Mouse (Mus musculus) embryo, embryonic 10.5 days (tissue): Measurements from ENCODE around the gene Glrb.

Experiments used
- DNase-seq: peaks from one replicate; pipeline ENCODE4 v3.0.0-alpha.2; 2015; ENCODE audit warnings: low spot score

The Glrb gene

DNA sequence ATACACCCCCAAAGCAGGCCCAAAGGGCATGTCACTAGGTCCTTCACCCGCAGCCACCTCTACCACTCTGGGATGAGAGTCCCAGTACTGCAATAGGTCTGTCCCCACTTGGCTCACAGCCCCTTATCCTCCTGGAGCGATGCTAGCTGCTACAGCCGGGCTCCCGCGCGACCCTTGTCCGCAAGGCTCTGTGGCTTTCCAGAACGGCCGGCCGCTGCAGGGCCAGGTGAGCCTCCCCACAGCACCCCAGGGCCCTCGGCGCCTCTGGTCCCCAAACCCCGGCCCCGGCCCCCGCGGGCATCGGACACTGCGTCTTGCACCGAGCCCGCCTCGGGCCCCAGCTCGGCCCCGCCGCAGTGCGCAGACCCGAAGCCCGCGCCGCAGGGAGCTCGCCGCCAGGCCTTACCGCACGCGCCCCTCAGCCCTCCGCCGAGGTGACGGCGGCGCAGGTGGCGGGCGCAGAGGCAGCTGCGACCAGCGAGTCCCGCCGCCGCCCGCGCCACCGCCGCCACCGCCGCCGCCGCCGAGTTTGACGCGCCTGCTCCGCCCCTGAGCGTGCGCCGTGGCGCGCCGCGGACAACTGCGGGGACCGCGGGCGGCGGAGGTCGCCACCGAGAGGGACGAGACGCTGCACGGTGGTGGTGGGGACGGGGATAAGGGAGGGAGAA, at the start of gene Glrb:
Glrb (minus strand) TSS at position 550 of the 668 bp plus-strand sequence.
- DNase-seq = peak; percentile 55

DNA sequence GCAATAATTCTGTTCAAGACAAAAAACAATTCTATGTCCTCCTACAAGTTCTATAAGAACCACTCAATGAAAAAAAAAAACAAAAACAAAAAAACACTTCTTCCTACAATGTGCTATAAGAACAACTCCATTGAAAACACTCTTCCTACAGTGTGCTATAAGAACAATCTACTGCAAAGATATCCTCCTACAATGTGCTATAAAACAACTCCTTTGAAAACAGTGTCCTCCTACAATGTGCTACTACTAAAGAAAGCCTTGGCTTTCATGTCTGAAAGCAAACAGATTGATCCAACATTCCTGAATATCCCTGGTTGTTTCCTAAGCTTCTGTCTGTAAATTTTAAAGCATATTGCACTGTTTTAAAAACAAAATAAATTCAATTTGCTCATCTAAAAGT, 46.5 kb upstream of the Glrb start:
- no peak for DNase-seq

DNA sequence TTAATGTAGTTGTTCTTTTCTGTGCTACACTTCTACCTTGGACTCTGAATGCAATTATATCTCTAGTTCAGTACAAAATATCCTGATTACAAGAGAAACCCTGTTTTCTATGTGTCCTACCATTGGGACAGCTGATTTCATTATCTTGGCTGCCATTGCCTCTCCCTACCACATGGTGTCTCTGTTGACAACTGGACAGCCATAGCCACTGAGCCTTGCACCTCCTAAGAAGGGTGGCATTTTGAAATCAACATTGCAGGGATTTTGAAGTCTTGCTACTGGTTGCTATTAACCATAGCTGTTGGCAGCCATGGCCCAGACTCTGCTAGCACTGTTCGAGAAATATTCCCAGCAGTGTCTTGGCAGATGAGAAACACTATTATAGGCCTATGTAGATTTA, 45.1 kb upstream of the Glrb start:
- peak; percentile 80 for DNase-seq

DNA sequence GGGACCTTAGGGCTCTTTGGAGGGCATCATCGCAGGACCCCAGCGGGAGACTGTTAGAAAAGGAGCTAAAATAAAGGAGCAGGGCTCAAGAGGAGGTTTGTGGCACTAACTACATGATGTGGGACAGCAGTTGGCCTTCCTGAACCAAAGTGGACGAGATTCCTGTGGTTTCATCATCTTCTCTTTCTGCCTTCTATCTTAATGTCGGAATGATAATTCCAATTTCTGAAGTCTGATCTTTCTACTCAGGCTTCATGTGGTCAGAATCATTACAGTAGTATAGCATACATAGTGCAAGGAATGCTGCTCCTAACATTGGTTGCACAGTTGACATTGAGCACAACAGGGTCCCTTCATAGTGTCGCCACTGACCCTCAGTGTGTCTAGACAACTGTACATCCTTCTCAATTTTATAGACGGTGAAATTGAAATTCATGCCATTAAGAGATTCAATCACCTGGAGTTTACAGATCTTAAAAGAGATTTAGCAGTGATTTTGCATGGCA, 372 bp upstream of the Glrb start:
- DNase-seq = no peak

DNA sequence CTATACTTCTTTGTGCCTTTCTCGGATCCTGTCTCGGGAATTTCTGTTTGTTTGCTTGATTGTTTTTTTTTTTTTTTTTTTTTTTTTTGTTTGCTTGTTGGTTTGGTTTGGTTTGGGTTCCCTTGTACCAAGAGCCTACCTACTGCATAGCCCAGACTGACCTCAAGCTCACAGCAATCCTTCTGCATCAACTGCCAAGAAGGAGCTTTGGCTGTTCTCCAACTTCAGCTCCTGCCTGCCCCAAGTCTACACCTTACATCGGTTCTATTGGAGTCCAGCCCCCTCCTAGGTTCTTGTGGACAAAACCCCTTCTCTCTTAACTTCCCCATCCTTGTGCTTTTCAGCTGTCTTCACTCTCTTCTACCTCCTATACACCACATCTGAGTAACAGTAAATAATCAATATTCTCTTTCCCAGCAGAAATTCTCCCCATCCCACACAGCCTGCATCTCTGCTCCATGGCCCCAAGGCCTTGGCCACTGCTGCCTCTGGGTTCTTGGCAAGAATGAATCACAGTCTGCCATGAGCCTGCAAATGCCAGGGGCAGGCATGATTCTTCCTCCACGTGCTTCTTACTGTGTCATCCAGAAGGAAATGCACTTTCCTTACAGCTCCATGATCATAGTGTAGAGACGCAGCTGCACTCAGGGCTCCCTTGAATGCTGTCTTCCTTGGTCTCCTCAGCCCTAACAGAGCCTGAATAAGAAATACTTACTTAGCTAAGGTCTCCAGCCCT, 18.5 kb downstream of the Glrb start:
- DNase-seq = no peak

DNA sequence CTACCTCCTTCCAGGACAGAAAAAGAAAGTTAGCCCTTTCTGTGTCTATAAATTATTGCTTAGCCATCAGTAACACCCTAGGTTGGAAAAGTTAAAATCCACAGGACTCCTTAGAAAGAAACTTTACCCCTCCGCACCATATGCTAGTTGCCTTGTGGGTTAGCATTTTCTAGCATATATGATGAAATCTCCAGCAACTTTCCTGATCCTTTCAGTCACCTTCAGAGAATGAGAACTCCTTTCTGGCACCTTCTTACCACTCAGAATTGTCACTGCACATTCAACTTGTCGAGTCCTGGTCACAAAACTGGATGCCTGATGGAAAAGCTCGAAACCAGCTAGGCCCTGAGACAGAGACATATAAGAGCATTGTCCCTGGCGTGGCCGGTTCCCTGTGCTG, 19.1 kb downstream of the Glrb start:
- no peak for DNase-seq

DNA sequence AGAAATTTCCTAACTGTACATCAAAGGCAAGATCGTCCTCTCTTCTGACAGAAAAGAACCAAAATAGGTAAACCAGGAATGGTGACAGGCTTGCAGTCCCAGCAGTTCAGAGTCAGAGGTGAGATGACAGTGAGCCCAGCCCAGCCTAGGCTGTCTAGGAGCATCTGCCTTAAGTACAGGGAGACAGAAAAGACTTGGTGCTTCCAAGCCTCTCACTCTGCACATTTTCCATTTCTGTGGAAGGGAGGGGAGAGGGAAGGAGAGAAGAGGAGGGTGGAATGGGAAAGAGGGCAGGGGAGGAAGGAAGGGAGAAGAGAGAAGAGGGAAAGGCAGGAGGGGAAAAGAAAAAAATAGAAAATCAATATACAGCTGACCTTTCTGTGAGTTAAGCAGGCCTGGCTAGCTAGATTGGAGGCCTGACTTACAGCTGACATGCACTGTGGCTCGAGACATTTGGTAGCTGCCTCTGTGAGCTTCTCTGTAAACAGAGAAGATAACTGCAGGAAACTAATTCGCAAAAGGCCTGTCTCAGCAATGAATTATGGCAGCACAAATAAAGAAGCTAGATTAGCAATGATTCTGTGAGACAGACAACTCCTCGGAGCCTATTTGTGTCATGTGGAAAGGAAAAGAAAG, 20.3 kb downstream of the Glrb start:
- DNase-seq = peak; percentile 24

DNA sequence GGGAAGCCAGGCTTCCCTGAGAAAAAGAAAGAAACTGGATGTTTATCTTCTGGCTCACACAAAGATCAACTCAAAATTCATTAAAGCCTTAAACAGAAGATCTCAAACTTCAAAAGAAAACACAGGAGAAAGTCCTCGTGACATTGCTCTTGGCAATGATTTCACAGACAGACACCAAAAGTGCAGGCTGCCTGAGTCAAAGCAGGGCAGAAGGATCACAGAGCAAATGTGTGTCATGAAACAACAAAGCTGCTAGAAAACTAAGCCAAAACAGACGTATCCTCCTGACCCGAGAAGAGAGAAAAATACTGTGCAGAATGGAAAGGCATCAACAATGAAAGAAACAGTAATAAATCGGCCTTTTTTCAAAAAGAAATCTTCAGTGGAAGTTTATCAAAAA, 22.4 kb downstream of the Glrb start:
- DNase-seq = no peak

DNA sequence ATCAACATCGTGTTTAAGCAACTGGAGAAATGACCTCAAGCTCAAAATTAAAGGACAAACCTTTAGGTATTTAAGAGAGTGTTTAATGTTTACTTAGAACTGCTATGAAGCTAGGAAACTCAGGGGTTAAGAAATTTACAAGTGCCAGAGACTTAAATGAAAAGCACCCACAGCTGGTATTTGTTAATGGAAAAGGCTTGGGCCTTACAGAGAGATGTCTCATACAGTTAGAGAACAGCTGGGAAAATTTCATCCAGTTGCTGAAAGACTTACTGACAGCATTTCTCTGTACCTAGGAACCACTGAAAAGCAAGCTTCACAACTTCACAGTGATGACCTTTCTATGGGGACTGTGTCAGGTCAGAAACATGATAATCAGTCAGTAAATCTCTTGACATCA, 28.3 kb downstream of the Glrb start:
- peak; percentile 48 for DNase-seq

DNA sequence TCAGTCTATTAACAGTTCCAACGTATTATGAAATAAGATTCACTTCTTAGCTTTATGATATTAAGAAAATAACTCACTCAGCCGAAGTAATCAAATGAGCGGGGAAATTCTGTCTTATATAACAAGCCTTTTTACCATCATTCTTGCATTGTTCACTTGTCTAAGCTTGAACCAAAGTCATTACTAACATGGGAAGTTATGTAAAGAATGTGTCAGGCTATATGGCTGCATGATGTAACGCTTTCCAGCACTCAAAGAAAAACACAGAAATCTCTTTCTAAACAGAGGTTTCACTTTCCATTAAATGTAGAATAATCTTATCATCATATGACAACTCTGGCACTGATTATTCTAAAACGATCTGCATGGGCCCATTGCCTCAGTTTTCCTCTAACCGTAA, 29.9 kb downstream of the Glrb start:
- no peak for DNase-seq

DNA sequence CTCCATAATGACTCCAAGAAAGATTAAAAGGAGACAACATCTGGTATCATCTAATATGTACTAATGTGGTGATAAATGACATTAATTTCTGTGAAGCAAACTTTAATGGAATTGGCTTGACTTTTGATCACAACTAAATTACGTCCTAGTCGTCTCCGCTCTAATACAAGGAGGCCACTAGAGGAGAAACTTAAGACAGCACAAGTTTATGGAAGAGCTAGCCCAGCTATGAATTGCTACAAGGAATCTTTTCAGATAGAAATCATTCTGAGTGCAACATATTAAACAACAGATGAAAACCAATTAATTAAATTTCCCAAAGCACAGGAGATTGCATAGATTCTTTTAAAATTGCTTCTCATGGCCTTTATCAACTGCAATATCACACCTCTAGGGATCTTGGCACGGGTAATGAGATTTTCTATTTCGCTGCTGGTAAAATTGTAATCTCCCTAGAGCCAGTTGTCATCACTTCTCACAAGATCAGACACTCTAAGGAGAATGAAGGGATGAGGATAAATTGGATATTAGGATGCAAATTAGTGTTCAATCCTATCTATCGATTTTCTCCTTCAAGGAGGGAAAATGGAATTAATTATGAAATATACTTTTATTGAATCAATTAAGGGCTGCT, 32.7 kb downstream of the Glrb start:
- no peak for DNase-seq

DNA sequence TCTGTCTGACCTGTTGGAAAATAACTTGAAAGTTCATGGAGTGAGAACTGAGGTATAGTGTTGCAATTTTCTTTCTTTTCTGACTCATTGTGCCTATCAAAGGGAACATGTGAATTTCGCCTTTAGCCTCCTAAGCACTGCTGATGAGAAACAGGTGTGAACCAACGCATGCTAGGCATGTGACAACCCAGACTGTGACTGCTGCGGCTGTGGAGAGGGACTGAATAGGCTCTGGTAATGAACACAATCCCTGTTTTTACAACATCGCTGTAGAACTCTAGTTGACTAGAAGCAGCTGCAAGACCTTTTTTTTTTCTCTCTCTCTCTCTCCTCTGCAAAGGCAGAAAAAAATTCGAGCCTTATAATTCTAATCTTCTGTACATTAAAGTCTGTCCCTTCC, 34.9 kb downstream of the Glrb start:
- DNase-seq = peak; percentile 84

DNA sequence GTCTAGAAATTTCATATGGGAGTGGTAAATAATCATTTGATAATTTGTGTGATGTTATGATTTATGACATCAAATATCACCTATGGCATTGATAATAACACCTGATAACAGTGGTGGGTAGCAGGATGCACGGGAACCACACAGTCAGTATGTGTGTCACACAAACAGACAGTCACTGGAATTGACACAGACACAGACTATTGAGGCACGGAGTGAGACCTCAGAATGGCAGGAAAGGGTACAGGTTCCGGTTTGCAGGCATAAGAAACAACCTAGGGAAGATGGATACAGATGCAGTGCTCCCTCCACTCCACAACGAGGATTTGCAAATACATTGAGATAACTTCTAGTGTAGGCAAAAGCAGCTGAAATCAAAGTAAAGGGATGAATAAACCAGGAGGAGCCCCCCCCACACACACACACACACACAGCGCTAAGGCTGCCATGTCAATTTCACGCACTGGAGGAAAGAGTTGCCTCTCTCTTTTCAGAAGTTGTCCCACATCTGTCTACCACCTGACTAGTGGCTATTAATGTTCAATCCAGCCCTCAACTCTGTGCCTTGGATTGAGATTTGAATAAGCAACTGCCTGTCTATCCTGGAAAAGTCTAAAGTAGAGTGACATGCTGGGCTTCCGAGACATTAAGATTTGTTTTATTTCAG, 38.6 kb downstream of the Glrb start:
- no peak for DNase-seq

DNA sequence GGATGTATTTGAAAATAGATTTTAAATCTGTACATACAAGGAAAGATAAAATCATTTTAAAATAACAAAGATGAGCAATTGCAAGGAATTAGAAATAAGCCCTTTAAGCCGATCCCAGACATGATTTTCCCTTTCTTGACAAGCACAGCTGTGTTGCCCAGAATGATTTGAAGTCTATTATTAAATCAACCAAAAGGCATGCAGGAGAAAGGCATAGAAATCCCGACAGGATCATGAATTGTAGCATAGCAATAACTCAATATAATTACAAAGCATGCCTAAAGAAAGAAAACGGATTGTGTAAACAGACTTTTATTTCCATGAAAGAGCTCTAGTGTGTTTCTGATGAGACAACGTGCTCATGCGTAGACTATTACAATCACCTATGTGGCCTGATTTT, 39.4 kb downstream of the Glrb start:
- DNase-seq = no peak

DNA sequence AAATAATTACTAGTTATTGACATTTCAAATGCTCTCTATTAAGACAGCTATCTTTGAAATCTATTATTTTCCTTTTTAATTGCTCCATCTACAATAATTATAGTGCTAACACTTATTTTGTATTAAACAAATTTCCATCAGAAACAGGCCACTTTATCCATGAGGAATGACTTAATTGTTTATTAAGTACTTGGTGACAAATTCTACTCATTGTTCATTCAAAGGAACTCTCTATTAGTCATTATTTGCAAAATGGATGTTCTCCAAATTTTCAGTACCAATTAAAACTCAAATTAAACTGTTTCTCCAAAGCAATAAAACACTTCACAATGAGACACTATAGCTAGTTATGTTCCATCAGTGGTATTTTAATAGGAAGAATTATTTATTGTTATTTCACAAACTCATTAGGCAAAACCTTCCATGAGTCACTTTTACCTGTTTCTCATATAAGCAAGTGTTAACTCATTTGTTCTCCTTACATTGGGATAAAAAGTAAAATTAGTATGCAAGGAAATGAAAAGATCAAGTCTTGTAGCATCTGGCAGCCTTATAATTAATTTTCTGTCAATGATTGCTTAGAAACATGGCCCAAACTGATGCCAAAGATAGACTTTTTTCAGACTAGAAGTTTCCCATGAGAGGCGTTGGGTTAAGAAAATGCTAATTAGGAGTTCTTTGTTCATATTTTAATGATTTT, 41.8 kb downstream of the Glrb start:
- no peak for DNase-seq

DNA sequence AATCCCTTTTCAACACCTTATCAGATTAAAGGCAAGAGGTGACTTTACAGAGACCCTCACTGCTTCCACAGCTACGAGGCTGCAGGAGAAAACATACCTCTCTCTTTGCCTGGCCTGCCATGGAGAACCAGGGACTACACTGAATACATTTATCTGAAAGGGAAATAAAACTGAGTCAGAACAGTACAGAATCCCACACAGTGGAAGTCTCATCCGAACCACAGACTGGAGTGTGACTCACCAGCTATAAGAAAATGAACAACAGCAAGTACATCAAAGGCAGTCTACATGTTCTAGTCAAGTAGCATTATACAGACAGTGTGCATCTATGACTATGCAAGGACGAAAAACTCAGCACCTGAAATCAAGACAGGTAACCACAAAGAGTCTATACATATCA, 46.1 kb downstream of the Glrb start:
- DNase-seq = no peak

DNA sequence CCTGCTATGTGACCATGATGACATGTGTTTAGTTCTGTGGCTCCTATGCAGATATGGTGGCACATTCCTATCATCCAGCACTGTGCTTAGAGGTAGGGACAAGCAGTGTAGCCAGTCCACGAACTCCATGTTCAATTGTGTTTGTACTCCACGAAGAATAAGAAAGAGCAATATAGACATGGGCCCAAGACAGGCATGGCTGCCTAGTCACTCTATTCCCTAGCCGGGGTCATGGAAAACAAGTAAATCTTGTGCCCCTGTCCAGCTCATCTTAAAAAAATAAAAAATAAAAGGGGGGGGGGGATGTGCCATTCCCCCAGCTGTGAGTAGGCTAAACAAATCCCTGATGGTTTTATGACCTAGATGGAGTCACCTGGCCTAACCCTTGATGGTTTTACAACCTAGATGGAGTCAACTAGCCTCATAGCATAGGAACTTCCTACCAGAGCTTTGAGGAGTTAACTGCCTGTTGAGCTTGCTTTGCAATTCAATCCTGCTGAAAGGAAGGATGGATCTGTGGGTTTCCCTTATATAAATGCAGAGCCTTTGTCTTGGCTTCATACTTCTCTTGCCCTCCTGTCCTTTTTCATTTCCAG, 60.5 kb downstream of the Glrb start:
- no peak for DNase-seq

DNA sequence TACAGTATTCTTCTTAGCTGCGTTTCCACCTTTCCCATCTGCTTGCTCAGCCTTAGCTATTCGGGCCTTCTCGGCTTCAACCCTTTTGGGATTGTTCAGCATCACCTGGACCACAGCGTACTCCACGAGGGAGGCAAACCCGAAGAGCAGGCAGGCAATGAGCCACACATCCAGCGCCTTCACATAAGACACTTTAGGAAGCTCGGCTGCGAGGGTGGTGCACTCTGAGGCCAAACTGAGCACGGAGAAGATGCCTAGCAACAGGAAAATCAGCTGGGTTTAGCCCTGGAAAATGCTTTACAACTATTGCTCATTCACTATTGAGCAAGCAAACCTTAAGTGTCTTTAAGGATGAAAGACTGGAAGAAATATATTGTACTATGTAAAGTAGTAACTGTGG, 62.5 kb downstream of the Glrb start:
- no peak for DNase-seq

DNA sequence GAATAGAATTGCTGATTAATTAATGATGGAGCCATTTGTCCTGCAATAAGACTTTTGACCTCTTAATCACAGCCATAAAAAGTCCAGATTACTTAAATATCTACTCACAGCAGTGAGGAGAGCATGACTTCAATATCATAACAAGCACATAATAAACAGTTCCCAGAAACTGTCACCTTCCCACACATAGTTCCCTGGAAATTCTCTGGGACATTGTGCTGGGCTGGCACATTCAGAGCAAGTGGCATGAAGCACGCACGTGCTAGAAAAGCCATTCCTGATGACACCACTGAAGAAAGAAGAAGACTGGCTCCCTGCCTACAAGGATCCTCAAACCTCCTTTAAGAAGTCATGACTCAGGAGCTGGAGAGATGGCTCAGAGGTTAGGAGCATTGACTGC, 67.8 kb downstream of the Glrb start:
- DNase-seq = no peak

DNA sequence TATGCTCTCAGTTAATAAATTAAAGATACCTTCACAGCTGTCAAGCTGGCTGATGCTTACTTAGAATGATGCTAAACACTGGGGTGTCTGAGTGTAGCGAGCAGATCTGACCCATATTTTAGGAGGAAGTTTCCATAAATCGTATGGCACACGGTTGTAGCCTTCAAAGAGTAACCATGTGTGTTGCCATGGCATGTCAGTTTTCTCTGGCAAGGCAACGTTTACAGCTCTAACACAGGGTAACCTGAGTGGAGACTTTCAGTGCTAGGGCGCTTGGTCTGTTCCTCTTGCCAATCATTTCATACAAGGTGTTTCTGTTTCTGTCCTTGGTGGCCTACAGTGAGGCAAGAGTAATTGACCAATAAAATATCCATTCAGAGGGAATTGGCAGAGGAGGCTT, 73.6 kb downstream of the Glrb start:
- DNase-seq = no peak

DNA sequence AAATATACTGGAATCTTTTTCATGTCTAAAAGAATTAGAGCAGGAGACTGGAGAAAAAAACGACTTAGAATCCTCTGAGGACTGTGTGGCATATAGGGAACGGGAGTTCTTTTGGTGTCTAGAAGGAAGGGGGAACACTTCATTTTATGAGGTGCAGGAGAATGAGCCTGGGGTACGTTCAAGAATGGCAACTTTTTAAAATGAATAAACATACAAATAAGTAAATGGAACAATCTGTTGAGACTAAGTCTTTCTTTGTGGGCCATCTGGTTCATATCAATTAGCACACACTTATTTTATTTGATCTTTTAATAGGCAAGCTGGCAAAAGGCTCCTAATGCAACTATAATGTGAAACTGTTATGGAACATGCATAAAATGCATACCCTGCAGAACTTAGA, 75.9 kb downstream of the Glrb start:
- DNase-seq = no peak
